Mouse (Mus musculus) left cerebral cortex, adult 11 months (tissue): Measurements from ENCODE around the gene Tln1.
A peak's percentile ranks its signal among the peaks of the same experiment; 100 is the strongest.
"Not testable (repeated sequence)": the region's sequence is repeated elsewhere in the genome, so short reads cannot be mapped to it uniquely, and the experiment has no call there.

ENCODE experiments used
- DNase-seq: peaks from one replicate; pipeline ENCODE4 v3.0.0; 2022; ENCODE audit warnings: low spot score

Gene Tln1

DNA sequence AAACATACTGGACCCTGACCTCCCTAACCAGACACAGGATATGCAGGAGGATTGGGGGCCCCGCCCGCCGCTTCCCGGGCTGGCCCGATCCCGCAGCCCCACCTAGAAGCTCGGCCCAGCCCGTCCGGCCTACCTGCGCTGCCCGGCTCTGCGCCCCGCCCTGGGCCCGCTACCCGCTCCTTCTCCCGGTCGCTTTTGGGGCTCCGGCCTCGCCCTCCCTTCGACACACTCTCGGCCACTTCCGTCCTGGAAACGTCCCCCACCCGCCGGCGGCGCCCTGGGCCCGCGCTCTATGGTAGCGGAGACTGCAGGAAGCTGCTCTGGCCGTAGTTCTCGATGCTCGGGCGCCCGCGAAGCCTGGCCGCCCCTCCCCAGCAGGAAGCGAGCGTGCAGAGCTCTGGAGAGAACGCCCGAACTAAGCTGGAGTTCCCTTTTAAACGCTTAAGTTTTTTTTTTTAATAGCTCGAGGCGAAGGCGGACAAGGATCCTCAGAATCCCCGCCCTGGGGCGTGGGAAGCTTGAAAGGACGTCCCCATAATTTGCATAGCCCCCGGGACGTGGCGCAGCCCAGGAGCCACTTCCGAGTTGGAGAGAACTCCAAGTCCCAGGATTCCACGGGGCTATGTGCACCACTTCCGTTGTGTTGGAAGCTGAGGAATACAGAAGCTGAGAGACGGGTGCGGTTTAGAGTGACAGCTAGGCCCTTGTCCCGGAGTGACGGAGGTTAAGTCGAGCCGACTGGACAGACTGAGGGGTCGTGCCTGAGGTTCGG is at the start of gene Tln1, which contains the start of gene Creb3:
TSS of gene Tln1 (minus strand) at position 695 of the 772 bp plus-strand sequence.
TSS of gene Creb3 (plus strand) at position 336 of the 772 bp plus-strand sequence.
- DNase-seq, result peak; percentile 93

DNA sequence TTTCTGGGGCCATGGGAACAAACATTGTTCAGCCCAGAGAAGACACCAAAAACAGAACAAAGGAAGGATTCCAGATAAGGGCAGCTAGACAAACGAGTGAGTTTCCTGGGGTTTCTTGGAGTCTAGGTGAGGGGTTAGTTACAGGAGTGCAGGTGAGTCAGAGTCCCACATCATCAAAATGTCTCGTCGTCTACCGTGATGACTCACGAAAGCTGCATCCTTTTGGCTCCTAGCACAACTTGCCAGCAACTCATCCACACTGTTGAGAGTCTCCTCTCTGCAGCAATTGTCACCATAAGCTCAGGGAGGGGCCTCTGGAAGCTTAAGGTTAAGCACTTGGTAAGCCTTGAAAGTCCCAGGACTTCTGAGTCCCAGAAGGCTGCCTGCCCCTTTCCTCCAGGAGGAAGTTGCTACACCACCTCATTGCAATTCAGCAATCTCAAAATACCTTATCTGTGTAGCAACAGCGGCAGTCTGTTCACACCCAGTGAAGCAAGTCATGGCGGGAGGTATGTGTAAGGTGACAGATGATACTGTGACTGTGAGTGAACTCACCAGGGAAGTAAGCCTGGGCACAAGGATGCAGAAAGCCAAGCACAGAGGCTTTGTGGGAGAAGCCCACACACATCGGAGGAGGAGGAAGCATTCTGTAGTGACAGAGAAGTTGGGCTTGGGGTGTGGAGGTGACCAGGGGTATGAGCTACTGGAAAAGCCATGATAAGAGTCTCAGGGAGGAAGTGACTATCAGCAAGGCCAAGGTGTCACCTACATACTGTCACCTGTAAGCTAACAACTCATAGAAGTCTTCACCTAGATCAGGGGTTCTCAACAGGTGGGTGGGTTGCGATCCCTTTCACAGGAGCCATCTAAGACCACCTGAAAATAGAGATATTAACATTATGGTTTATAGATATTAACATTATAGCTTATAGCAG is 42.5 kb upstream of the Tln1 start:
- no peak for DNase-seq

DNA sequence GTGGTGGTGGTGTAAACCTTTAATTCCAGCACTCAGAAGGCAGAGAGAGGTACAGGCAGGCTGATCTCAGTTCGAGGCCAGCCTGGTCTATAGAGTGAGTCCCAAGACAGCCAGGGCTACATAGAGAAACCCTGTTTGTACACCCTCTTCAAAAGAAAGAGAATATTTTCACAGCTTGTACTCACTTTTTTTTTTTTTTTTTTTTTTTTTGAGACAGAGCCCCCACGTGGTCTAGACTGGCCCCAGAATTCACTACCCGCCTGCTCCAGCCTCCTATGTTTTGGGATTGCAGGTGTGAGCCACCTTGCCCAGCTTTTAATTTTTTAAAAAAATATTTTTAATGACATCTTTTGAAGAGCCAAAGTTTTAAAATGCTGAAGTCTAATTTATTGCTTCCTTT is 41.6 kb upstream of the Tln1 start:
- no peak for DNase-seq

DNA sequence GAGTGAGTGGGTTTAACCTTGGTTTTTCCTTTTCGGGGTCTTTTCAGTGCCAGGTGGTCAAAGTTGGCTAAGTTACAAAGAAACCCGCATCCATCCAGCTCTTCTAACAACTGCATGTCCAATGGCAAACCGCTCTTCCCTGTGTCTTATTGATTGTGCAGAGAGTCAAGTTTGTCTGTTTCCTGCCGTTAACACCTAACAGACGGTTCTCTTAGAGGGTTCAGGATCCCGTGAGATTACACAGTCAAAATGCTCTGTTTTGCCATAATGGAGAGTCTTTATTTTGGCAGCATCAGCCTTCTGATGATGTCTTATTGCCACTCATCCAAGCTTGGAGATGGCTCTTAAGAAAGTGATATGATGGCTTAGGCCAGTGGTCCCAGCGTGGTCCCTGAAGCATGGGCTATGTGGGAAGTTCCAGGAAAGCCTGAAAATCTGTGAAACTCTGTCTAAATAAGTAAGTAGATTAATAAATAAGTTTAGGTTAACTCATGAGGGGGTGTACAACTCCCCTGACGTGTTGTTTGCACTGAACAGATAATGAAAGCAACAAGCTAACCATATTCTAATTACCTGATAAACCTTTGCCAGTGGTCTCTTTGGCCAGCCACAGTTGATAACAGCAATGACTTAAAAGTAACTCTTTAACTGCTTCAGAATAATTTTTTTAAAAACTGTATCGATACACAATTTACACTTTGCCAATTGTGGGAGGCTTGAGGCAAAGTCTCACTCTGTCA is 37.9 kb upstream of the Tln1 start:
- no peak for DNase-seq

DNA sequence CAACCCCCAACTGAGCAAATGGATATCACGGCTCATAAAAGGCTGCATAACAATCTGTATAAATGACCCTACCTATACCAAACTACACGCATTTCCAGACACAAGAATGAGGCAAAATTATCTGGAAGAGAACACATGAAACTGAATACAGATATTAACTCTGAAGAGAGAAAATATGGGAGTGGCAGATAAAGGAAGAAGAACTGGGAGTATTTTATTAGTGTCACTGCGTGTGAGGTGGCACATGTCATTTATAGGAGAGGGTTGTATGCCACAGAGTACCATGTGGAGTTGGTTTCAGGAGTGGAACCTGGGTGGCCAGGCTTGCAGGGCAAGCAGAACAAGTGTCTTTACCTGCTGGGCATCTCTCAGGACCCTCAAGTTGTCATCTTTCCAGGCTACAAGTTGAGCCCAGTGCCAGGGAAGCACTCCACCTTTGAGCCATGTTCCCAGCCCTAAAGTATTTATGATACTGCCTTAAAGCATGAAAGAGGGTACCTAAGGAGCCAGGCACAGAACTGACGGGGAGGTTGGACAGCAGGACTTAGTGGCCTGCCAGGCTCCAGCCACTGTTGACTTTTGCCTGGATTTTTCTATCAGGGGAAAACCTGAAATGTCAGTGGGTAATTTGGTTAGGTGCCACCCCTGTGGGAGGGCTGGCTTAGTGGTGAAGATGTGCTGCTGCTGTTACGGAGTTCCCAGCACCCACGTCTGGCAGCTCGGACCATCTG is 36.3 kb upstream of the Tln1 start:
- no peak for DNase-seq

DNA sequence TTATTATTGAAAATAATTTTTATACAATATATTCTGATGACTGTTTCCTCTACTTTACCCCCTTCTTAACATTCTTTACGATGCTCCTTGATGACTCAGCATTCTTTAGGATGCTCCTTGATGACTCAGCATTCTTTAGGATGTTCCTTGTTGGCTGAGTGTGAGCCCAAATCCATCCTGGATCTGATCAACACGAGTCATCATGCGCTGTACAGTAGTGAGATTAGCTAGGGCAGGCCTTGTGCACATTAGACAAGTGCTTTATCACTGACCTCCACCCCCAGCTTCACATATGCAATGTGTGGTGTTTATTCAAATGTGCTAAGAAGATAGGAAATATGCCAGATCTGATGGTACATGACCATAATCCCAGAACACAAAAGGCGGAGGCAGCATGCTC is 35.7 kb upstream of the Tln1 start:
- DNase-seq, result no peak

DNA sequence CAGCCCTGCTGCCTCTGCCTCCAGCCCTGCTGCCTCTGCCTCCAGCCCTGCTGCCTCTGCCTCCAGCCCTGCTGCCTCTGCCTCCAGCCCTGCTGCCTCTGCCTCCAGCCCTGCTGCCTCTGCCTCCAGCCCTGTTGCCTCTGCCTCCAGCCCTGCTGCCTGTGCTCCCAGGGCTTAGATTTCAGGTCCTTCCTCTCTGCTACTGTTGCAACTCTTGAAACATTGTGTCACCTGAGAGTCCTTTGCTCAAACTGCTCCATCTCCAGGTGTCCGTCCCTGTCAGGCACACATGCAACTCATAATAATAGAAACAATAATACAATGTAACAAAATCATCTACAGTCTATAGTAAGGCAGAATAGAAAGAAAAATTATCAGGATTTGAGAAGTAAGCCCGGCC is 34.1 kb upstream of the Tln1 start:
- DNase-seq, result not testable (repeated sequence)

DNA sequence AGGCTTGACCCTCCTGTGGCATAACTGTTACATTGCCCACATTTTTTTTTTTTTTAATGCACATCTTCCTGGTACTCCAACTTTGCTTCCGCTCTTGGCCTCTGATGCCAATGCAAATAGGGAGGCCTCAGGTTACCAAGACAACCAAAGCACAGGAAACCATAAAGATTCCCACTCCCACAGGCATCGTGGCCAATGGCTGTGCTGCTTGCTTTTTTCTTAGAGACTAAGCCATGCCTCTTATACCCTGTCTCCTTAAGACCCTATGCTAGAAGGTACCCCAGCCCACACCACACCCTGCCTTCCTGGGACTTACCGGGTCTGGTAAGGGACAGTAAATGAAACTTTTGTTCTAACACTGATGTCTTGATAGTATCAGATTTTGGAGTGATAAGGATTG is 31.0 kb upstream of the Tln1 start:
- DNase-seq, result no peak

DNA sequence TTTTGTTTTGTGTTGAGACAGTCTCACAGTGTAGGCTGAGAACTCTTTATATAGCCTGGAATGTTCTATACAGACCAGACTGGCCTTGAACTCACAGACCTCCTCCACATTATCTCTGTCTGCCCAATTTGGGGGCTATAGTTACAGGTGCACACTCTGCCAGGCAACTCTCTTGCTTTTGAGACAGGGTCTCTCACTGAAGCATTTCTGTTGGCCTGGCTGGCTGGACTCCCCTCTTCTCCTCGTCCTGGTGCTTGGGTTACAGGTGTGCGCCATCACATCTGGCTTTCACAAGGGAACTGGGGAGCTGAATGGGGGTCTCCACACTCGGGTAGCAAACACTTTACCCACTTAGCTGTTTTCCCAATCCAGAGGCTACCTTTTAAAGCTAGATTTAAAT is 29.5 kb upstream of the Tln1 start:
- no peak for DNase-seq

DNA sequence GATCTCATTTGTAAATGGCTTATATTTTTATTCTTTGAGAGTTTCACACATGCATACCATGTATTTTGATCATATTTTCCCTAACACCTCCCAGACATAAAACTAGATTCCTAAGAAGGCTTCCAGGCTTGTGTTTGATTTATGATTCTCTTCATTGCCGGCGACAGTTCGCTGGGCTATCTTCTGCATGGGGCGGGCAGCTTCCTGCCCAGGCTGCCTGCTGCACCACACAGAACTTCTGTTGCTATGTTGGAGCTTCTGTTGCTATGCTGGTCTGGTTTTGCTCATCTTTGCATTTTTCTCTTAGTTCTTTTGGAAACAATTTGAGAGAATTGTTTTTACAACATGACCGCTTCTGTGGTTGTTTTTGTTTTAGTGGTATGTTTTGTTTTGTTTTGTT is 29.1 kb upstream of the Tln1 start:
- no peak for DNase-seq

DNA sequence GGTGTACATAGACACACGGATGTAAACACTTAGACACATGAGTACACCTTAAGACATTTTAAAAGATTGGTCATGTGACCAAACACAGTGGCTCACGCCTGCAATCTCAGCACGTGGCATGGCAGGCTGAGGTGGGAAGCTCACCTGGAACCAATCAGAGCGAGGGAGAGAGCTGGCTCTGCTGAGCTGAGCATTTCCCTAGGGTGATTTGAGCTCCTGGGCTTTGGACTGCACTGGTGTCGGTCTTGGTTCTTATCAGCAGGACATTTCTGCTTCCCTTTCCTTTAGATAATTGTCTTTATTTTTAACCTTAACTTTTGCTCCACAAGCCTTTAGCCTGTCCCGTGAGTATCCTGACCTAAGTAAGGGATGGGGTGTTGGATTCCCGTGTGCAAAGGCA is 25.2 kb upstream of the Tln1 start:
- DNase-seq, result no peak

DNA sequence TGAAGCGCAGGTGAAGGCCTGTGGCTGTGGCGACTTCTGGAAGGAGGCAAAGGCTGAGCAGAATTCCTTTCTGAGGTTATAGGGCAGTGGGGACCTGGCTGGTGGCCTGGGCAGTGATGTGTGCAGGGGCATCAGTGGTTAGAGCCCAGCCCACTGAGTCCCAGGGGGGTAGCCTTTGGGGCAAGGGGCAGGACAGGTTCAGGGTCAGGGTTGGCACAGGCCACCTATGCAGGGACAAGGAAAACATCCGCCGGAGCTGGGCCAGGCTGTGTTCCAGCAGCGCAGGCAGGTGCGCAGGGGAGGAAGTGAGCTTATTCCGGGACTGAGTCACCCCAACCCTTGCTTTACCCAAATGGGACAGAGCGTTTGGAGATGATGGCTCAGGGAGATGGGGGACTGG is 23.9 kb upstream of the Tln1 start:
- no peak for DNase-seq

DNA sequence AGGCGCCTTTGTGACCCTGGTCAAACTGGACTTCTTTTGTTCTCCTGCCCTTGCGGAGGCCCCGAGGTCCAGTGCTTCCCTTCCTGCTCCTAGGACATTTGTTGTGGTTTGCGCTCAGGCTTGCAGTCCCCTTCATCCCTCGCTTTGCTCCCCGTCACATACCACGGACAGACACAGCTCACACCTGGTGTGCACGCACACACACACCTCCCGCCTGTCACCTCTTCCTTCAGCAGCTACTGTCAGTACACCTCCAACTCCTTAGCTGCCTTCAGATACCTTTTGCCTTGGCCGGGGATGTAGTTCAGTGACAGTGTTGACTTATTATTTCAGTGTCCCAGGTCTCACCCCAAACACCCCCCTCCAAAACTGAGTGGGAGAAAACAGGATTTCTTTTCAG is 23.2 kb upstream of the Tln1 start:
- no peak for DNase-seq

DNA sequence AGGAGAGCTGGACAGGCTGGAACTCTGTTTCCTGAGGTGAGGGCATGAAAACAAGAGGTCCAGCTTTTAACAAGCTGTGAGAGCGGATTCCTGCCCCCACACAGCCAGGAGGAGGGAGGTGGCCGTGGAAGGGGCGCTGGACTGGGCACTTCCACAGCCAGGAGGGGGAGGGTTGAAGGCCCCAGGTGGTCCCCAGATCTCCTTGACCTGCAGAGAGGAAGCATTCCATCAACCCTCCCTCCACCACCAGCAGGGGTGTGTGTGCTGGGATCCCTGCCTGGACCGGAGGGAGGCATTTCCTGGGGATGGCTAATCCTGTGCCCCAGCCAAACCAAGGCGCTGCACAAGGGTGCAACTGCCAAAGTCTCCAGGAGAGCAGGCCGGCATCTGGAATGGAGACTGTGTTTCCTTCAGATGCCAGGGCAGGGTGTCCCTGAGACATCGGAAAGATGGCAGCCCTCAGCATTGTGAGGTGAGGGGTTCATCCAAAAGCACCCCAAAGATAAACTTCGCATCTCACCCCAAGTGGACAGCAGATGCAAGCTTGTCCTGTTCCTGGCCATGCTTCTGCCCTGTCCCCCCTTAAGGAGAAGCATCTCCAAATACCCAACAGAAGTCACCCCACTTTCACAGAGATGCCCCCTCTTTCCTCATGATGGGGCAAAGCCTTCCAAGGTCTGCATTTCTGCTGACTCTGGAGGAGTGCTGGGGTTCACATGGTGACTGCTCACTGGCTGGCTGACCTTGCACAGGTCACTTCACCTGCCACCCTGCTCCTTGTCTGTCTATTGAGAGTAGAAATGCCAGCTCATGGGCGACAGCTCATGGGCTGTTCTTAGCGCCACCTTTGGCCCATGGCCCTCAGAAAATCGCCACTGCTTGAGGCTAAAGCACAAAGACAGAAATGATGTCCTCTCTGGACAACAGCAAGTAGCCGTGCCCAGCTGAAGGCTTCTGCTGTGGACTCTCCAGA is 22.2 kb upstream of the Tln1 start, which contains the start of gene Msmp:
TSS of gene Msmp (minus strand) at position 51 of the 973 bp plus-strand sequence.
- DNase-seq, result no peak

DNA sequence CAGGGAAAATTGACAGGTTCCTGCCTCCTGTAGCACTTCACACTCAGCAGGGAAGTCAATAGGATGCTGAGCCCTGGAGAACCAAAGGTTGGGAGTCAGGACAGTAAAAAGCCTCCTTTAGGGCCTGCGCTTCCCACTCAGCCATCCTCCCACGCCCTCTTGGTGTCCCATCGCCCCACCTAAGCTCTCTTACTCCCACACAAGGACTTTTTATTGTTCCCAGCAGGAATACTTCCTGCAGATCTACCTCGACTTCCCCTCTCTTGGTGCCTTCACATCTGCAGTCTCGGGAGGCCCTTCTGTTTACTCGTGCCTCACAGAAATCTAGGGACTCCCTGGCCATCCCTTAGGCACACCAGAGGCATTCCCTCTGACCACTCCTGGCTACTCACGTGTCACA is 20.9 kb upstream of the Tln1 start:
- no peak for DNase-seq

DNA sequence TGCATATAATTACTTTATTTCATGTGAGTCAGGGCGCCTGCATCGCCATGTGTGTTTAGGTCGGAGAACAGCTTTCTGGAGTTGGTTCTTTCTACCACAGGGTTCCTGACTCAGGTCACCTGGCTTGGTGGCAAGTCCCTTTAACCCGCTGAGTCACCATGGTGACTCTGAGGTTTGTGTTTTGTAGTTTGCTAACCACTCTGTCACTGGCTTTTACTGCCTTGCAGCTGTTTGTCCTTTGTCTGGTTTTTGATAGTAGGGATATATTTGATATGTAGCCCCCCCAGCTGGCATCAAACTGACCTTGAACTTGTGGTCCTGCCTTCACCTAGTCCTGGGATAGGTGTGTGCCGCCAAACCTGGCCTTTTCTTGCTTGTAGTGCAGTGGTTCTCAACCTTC is 19.8 kb upstream of the Tln1 start:
- DNase-seq, result no peak

DNA sequence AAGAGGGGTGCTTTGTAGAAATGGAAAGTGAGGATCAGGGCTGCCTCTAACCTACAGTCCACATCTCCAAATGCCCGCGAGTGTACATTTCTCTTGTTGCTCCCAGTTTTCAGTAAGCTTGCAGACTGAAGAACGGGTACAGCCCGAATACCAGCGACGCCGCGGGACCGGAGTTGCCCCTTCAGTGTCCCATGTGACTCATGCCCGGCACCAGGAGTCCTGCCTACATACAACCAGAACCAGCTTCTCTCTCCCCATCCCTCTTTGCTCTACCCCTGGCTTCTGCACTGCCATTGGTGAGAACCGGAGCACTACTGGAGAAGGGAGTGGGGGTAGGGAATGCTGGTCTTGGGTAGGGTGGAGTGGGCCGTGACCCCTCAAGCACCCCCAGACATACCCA is 18.9 kb upstream of the Tln1 start:
- no peak for DNase-seq

DNA sequence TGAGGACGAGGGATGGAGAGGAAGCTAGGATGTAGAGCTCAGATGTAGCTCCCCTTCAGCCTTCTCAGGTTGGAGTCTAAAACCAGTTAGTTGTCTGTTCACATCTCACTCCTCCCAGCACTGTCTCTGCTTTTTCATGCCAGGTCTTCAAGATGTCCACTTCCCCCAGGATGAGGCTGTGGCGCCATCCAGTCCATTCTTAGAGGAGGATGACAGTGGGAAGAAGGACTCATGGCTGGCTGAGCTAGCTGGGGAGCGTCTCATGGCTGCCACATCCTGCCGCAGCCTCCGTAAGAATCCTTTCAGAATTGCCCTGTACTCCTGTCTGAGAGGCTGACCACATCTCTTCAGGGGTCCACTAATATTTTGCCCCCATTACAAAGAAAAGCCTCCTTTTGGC is 18.2 kb upstream of the Tln1 start:
- no peak for DNase-seq

DNA sequence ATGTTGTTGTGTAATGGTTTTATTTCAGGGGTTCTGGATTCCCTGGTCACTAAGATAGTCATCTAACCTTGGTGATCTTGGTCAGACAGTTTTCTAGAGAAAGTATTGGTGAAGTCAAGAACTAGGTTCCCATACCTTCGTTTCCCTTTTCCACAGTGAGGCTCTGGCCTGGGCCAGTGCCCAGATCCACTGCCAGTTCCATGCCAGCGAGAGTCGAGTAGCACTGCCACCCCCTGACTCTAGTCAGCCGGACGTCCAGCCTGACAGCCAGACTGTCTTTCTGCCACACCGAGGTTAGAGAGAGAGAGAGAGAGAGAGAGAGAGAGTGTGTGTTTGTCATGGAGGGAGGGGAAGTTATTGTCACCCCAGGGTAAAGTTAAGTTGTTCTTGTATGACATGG is 17.2 kb upstream of the Tln1 start:
- DNase-seq, result no peak

DNA sequence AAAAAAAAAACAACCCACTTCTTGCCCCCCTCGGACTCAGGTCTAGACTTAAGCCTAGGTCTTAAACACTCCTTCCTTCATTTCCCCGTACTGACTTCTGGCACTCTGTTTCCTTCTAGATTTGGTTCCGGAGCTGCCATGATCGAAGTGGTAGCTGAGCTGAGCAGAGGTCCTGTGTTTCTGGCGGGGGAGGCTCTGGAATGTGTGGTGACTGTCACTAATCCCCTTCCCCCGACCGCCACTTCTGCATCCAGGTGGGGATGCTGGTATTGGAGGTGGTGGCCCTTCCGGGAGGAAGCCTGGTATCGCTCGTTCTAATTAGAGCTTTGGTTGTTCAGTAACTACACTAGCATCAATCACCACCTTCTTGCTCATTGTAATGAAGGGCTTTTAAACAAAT is 16.8 kb upstream of the Tln1 start:
- no peak for DNase-seq
